Mouse (Mus musculus): Measurements from ENCODE around the gene Bbs9.

DNA sequence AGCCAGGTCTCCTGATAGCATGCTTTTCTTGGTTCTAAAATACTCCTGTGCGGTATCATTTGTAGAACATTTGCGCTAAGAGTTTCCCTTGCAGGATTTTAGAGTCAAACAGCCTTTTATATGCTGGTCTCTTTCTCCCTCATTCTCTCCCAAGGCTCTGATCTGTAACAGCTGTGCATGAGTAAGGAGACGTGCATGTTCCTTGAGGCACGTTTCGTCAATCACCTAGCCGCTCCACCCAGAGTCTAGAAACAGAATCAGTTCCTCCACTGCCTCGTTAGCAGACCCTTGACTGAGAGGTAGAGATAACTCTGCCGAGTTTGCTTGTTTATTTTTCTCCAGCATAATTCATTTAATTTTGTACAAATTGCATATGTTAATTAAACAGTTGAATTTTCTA, 259.4 kb downstream of the Bbs9 start:
- TF ChIP-seq FLI1 (IDR thresholded peaks at IDR 0.05; ENCODE audit: low read length) (no peak), GATA1 (IDR thresholded peaks at IDR 0.05; ENCODE audit: borderline replicate concordance, low read length) (no peak)
